Mouse (Mus musculus) intestine, embryonic 14.5 days (tissue): Measurements from ENCODE around the gene Gzmb. TPM values are rescaled to one million over a fixed set of nuclear protein-coding genes. Genes with fewer than 3 reads are reported as not detected.

Experiments
- ATAC-seq: fragments of 200-750 bp; cut with Nextera tagmentation; replicated peaks from 2 replicates; pipeline ENCODE4 v1.8.0; 2017; ENCODE audit warnings: low read depth, moderate number of reproducible peaks, moderate TSS enrichment, moderate library complexity; ENCODE audit not compliant: low FRiP score, low TSS enrichment
- DNase-seq: peaks from one replicate; pipeline ENCODE4 v3.0.0-alpha.2; 2018; ENCODE audit warnings: low spot score
- H3K27ac ChIP-seq: fragments of 300-500 bp; sonication (generic); 2 replicates; pipeline ENCODE4 v1.5.1; 2014; ENCODE audit warnings: low read depth, mild to moderate bottlenecking, control low read depth
- H3K27me3 ChIP-seq: fragments of 300-500 bp; sonication (generic); replicated peaks from 2 replicates; pipeline ENCODE4 v1.6.1; 2014; ENCODE audit warnings: low read length, control low read depth; ENCODE audit not compliant: control insufficient read depth, insufficient read depth
- H3K36me3 ChIP-seq: fragments of 300-500 bp; sonication (generic); 2 replicates; pipeline ENCODE4 v1.6.1; 2014; ENCODE audit warnings: low read length, control low read depth; ENCODE audit not compliant: control insufficient read depth, insufficient read depth
- H3K4me1 ChIP-seq: fragments of 300-500 bp; sonication (generic); replicated peaks from 2 replicates; pipeline ENCODE4 v1.6.1; 2014; ENCODE audit warnings: low read length, control low read depth, mixed read lengths; ENCODE audit not compliant: control insufficient read depth, insufficient read depth
- H3K4me2 ChIP-seq: fragments of 300-500 bp; sonication (generic); 2 replicates; pipeline ENCODE4 v1.6.1; 2014; ENCODE audit warnings: low read length
- H3K4me3 ChIP-seq: fragments of 300-500 bp; sonication (generic); 2 replicates; pipeline ENCODE4 v1.5.1; 2014; ENCODE audit warnings: low read depth, low read length, control low read depth, mixed read lengths
- H3K9ac ChIP-seq: fragments of 300-500 bp; sonication (generic); 2 replicates; pipeline ENCODE4 v1.6.1; 2014; ENCODE audit warnings: mild to moderate bottlenecking, low read length
- H3K9me3 ChIP-seq: fragments of 300-500 bp; sonication (generic); 2 replicates; pipeline ENCODE4 v1.6.1; 2016; ENCODE audit warnings: low read length, control low read depth; ENCODE audit not compliant: control insufficient read depth
- WGBS: fragments of 180-500 bp; shearing (Covaris S2); extraction: QIAGEN DNeasy Blood & Tissue Kit; methylation state at CpG from one replicate; pipeline ENCODE4 v1.1.7; 2014; 5-methylcytosine and 5-hydroxymethylcytosine counted together
- polyA plus RNA-seq: library from polyadenylated mRNA; unstranded; fragments of >200 nt; fragmentation: Nextera tagmentation; extraction: Ambion mirVana; gene quantifications from 2 replicates; pipeline ENCODE4 v1.2.1, GENCODE M21; 2014

Gene Gzmb
- polyA plus RNA-seq, 1 experiment from 2014 or later = 1.7 TPM

DNA sequence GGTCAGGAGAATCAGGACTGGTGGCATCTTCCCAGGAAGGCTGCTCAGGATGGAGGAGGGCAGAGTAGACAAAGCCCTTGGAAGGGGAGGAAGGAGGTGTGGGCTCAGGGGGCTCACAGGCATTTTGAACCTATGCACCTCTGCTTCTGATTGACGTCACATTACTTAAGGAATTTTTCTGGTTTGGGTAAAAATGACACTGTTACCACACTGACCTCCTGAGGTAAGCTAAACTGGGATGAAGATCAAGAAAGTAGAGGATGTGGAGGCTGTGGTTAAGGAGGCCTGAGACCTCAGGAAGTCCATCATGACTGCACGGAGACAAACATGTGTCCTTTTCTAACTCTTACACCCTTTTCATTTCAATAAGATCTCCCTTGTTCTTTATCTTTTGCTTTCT lies 27.5 kb downstream of the Gzmb start, which contains the start of gene Gzmc:
Gene Gzmc, minus strand, starts transcription at position 101 of the 400 bp plus-strand sequence.
- H3K9ac ChIP-seq = no peak within 1 kb of the TSS
- no peaks in the 10 kb centered on the region for H3K9me3 ChIP-seq
- no peak within 1 kb of the TSS for H3K27ac ChIP-seq
- 80% methylated on average over 2 of the region's 2 CpGs for WGBS
- H3K4me1 ChIP-seq = no peaks in the 10 kb centered on the region
- no peak within 1 kb of the TSS for H3K4me3 ChIP-seq
- DNase-seq = no peak
- H3K4me2 ChIP-seq = no peak within 1 kb of the TSS
- H3K27me3 ChIP-seq = no peaks in the 10 kb centered on the region
- H3K36me3 ChIP-seq = no peaks in the 10 kb centered on the region
- no peak for ATAC-seq

DNA sequence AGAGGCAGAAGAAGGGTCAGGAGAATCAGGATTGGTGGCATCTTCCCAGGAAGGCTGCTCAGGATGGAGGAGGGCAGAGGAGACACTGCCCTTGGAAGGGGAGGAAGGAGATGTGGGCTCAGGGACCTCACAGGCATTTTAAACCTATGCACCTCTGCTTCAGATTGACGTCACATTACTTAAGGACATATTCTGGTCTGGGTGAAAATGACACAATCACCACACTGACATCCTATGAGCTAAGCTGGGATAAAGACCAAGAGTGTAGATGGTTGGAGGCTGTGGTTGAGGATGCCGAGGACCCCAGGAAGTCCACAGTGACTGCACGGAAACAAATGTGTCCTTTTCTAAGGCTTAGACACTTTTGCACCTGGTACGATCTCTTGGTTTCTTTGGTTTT lies 50.7 kb downstream of the Gzmb start, which contains the start of gene Gzmf:
Gene Gzmf, minus strand, starts transcription at position 101 of the 400 bp plus-strand sequence.
- 91% methylated on average over 4 of the region's 4 CpGs for WGBS
- Histone ChIP-seq H3K4me2 (no peak within 1 kb of the TSS), H3K4me3 (no peak within 1 kb of the TSS), H3K36me3 (no peaks in the 10 kb centered on the region), H3K27me3 (no peaks in the 10 kb centered on the region), H3K4me1 (no peaks in the 10 kb centered on the region), H3K27ac (no peak within 1 kb of the TSS), H3K9ac (no peak within 1 kb of the TSS), H3K9me3 (no peaks in the 10 kb centered on the region)
- ATAC-seq = no peak
- no peak for DNase-seq

Other genes starting within 250 kb of the Gzmb start
- gene Mcpt1, start 244.3 kb downstream of the Gzmb start, polyA plus RNA-seq = 0.24 TPM in 2 replicates
- gene Mcpt9, start 231.8 kb downstream of the Gzmb start, polyA plus RNA-seq = not detected in 2 replicates
- 0.17 and 0.18 TPM in 2 replicates for gene Mcpt2, start 220.2 kb downstream of the Gzmb start, polyA plus RNA-seq
- 0.22 TPM in 1 of 2 replicates, not detected in the other for gene Mcpt4, start 199.9 kb downstream of the Gzmb start, polyA plus RNA-seq
- gene Mcpt8, start 177.0 kb downstream of the Gzmb start, polyA plus RNA-seq = 1.5 and 1.8 TPM in 2 replicates
- not detected in 2 replicates for gene Ctsg, start 159.7 kb downstream of the Gzmb start, polyA plus RNA-seq
- gene Gzme, start 141.6 kb downstream of the Gzmb start, polyA plus RNA-seq = not detected in 2 replicates
- gene Gzmd, start 129.7 kb downstream of the Gzmb start, polyA plus RNA-seq = not detected in 2 replicates
- not detected in 2 replicates for gene Gzmg, start 102.7 kb downstream of the Gzmb start, polyA plus RNA-seq
- gene Gzmn, start 87.7 kb downstream of the Gzmb start, polyA plus RNA-seq = not detected in 2 replicates
- not detected in 2 replicates for gene Gzmf, start 50.8 kb downstream of the Gzmb start, polyA plus RNA-seq
- gene Gzmc, start 27.6 kb downstream of the Gzmb start, polyA plus RNA-seq = not detected in 2 replicates
- 0.15 TPM in 1 of 2 replicates, not detected in the other for gene Atp12a, start 102.8 kb upstream of the Gzmb start, polyA plus RNA-seq
- gene Rnf17, start 140.3 kb upstream of the Gzmb start, polyA plus RNA-seq = 1.3 and 2.1 TPM in 2 replicates